Mouse (Mus musculus) E14TG2a.4 (cell line): ENCODE data around the gene Ralgapa2.

Experiments
- H3K27me3 ChIP-seq: 2 replicates; pipeline ENCODE4 v1.6.1; 2014; ENCODE audit warnings: low read length, control low read depth; ENCODE audit not compliant: insufficient read depth
- H3K36me3 ChIP-seq: 2 replicates; pipeline ENCODE4 v1.6.1; 2014; ENCODE audit warnings: low read length, control low read depth; ENCODE audit not compliant: insufficient read depth
- H3K4me1 ChIP-seq: replicated peaks from 2 replicates; pipeline ENCODE4 v1.6.1; 2014; ENCODE audit warnings: low read depth, low read length, control low read depth
- H3K4me3 ChIP-seq: replicated peaks from 2 replicates; pipeline ENCODE4 v1.5.1; 2014; ENCODE audit warnings: mild to moderate bottlenecking, low read length
- H3K9me3 ChIP-seq: 2 replicates; pipeline ENCODE4 v1.6.1; 2014; ENCODE audit warnings: low read length, control low read depth
- CTCF ChIP-seq: conservative IDR thresholded peaks from 2 replicates; pipeline ENCODE4 v1.5.1; 2014; ENCODE audit warnings: low read length
- NANOG ChIP-seq: IDR thresholded peaks from 2 replicates; pipeline ENCODE4 v1.6.1; 2014; ENCODE audit warnings: borderline replicate concordance, low read length, mixed read lengths
- POU5F1 ChIP-seq: IDR thresholded peaks from 2 replicates; pipeline ENCODE4 v1.6.1; 2014; ENCODE audit warnings: low read length, borderline replicate concordance

Gene Ralgapa2

GRCm38 (mm10) chr2:146290871-146291637 is 221.1 kb downstream of the Ralgapa2 start:
- no peak for TF ChIP-seq POU5F1
- no peak for TF ChIP-seq CTCF
- no peak for TF ChIP-seq NANOG
- Histone ChIP-seq H3K4me3 (no peak overlapping the region), H3K4me1 (peaks cover 41% of the 10 kb centered on the region), H3K36me3 (peaks cover 5% of the 10 kb centered on the region), H3K9me3 (no peaks in the 10 kb centered on the region), H3K27me3 (no peaks in the 10 kb centered on the region)

DNA sequence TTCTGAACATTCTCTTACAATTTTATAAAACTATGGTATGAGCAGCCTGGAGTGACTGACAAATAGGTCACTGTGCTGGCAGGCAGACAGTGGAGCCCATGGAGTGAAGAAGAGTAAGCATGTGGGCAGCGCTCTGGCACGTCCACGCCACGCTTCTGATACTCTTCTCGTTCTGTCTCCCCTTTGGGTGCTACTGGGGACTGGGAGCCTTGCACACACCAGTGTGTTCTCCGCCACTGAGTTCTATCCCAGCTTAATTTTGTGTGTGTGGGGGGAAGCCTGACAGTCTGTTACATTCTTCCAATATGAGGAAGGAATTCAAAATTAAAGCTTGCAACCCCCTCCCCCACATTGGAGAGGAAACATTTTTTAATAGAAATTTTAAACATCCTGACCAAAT is 221.8 kb downstream of the Ralgapa2 start:
- peaks cover 5% of the 10 kb centered on the region for H3K36me3 ChIP-seq
- H3K27me3 ChIP-seq = no peaks in the 10 kb centered on the region
- TF ChIP-seq POU5F1 = no peak
- TF ChIP-seq CTCF = no peak
- TF ChIP-seq NANOG = no peak
- no peak overlapping the region for H3K4me3 ChIP-seq
- peaks cover 39% of the 10 kb centered on the region for H3K4me1 ChIP-seq
- H3K9me3 ChIP-seq = no peaks in the 10 kb centered on the region

DNA sequence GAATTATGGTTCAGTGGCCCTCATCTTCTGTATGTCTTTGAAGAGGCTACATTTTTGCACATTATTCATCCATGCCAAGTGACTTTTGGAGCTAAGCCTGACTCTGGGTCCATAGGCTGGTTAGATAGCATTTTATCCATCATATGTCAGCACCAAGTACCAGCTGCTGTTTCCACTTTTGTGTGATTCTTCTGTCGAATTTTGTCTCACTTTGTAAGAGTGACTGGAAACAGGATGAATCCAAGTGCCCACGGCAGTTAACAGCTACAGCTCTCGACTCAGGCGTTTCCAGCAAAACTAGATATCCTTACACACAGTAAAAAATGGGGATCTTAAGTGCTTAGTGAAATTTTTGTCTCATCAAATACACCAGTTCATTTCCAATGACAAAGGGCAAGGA is 222.8 kb downstream of the Ralgapa2 start:
- no peak for TF ChIP-seq NANOG
- no peak for TF ChIP-seq CTCF
- TF ChIP-seq POU5F1 = no peak
- no peaks in the 10 kb centered on the region for H3K9me3 ChIP-seq
- H3K4me3 ChIP-seq = no peak overlapping the region
- peaks cover 5% of the 10 kb centered on the region for H3K36me3 ChIP-seq
- H3K27me3 ChIP-seq = no peaks in the 10 kb centered on the region
- H3K4me1 ChIP-seq = peaks cover 34% of the 10 kb centered on the region

- TF ChIP-seq NANOG = no peak
- TF ChIP-seq POU5F1 = no peak
- TF ChIP-seq CTCF = no peak
- peaks cover 34% of the 10 kb centered on the region for H3K4me1 ChIP-seq
- H3K36me3 ChIP-seq = peaks cover under 1% of the 10 kb centered on the region; the same call in 1 of the 2 replicates
- H3K4me3 ChIP-seq = no peak overlapping the region
- no peaks in the 10 kb centered on the region for H3K27me3 ChIP-seq
- no peaks in the 10 kb centered on the region for H3K9me3 ChIP-seq
Measured at GRCm38 (mm10) chr2:146288326-146288725, 223.8 kb downstream of the Ralgapa2 start.

DNA sequence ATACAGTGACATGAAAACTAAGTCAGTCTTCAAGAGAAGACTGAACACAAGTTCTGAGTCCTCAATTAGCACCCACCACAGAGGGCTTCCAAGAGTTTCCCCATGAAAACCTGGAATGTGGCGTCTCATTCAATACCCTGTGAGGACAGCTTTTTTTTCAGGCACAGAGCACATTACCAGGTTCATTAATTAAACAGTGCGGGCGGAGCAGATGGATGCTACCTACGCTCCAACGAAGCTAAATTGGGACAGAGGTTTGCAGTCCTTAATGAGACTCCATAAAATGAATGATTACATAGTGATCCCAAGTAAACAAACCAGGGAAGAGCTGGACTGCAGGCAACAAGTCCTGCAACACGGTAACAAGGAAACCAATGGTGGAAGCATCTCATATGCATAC is 224.6 kb downstream of the Ralgapa2 start:
- Histone ChIP-seq H3K36me3 (no peaks in the 10 kb centered on the region), H3K9me3 (no peaks in the 10 kb centered on the region), H3K4me1 (peaks cover 34% of the 10 kb centered on the region), H3K27me3 (no peaks in the 10 kb centered on the region), H3K4me3 (no peak overlapping the region)
- TF ChIP-seq POU5F1 (no peak), CTCF (no peak), NANOG (no peak)

DNA sequence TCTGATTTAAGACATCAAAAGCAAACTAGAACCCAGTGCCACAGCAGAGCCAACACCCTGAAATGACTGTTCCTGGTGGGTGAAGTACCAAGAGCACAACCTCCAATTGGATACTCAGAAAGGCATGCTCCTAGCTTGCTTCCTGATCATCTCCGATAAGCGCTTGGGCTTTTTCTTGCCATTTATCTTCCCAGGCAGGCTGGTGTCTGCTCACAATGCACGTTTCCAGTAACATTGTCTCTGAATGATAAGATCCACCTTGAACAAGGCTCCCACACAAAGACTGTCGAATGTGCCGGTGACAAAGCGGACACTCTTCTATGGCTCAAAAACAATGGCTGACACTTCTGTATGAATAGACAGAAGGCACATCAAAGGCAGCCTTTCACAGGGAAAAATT is 230.8 kb downstream of the Ralgapa2 start:
- TF ChIP-seq POU5F1 = no peak
- no peak for TF ChIP-seq NANOG
- no peak for TF ChIP-seq CTCF
- no peaks in the 10 kb centered on the region for H3K36me3 ChIP-seq
- no peak overlapping the region for H3K4me3 ChIP-seq
- no peaks in the 10 kb centered on the region for H3K27me3 ChIP-seq
- no peaks in the 10 kb centered on the region for H3K9me3 ChIP-seq
- peaks cover 38% of the 10 kb centered on the region for H3K4me1 ChIP-seq

- no peaks in the 10 kb centered on the region for H3K27me3 ChIP-seq
- peaks cover 38% of the 10 kb centered on the region for H3K4me1 ChIP-seq
- H3K9me3 ChIP-seq = no peaks in the 10 kb centered on the region
- H3K36me3 ChIP-seq = no peaks in the 10 kb centered on the region
- no peak for TF ChIP-seq POU5F1
- H3K4me3 ChIP-seq = no peak overlapping the region
Measured at GRCm38 (mm10) chr2:146280921-146281274, 231.2 kb downstream of the Ralgapa2 start.

GRCm38 (mm10) chr2:146280221-146280920 is 231.8 kb downstream of the Ralgapa2 start:
- Histone ChIP-seq H3K4me3 (no peak overlapping the region), H3K4me1 (peaks cover 38% of the 10 kb centered on the region), H3K36me3 (no peaks in the 10 kb centered on the region), H3K27me3 (no peaks in the 10 kb centered on the region), H3K9me3 (no peaks in the 10 kb centered on the region)
- TF ChIP-seq POU5F1 = no peak
- TF ChIP-seq NANOG = no peak
- TF ChIP-seq CTCF = no peak
